Mouse (Mus musculus) bone marrow macrophage, adult 2 months (primary cell): ENCODE measurements at regions not wholly inside any gene's neighbourhood (a gene's known extent, or its start where the extent isn't known, plus 50 kb on each side); places are given as distances from the start of the nearest gene placed in this dataset.

ENCODE experiments used
- CTCF ChIP-seq: IDR thresholded peaks from 2 replicates; pipeline ENCODE4 v1.5.1; 2012; ENCODE audit warnings: low read depth, mild to moderate bottlenecking, low read length, moderate library complexity
- POLR2A ChIP-seq: IDR thresholded peaks from 2 replicates; pipeline ENCODE4 v1.6.1; 2012; ENCODE audit warnings: mild to moderate bottlenecking, low read depth, low read length, borderline replicate concordance

- no peak for TF ChIP-seq POLR2A
- TF ChIP-seq CTCF, result no peak
Measured at GRCm38 (mm10) chr9:122448342-122448741, 96.9 kb downstream of the Abhd5 start.
